Mouse (Mus musculus) lung, postnatal 0 days (tissue): Measurements from ENCODE around the gene Ddx54.

ENCODE experiments used
- CTCF ChIP-seq: IDR thresholded peaks from 2 replicates; pipeline ENCODE4 v1.5.1; 2016; ENCODE audit warnings: antibody characterized with exemption, mild to moderate bottlenecking
- EP300 ChIP-seq: IDR thresholded peaks from 2 replicates; pipeline ENCODE4 v1.6.1; 2016; ENCODE audit warnings: antibody characterized with exemption, mild to moderate bottlenecking, control low read depth

- TF ChIP-seq CTCF (no peak), EP300 (no peak)
Measured at GRCm38 (mm10) chr5:120562956-120563913, 49.3 kb upstream of the Ddx54 start.
